Comparison of ENCODE assay signal across 8 mouse cellular contexts in genomic region chr17:35121871-35122303, GRCm38 (mm10). TPM values are rescaled to one million over a fixed set of nuclear protein-coding genes. Genes with fewer than 3 reads are reported as not detected.
DNase-seq lines count a peak whose midpoint lies in the region; ATAC-seq lines count a peak whose summit lies in the region.

Gene Csnk2b (minus strand): TSS chr17:35122053.

- intact Hi-C loops in heart, postnatal 10 days (cut with DNase I): loop anchor here (2.0 to 5.0 kb wide), 2 partner anchors 31 to 115 kb away; partner anchors contain the start of gene Nfkbil1

- no peaks in the 10 kb centered on the region for H3K27me3 ChIP-seq in forebrain, embryonic 15.5 days
- H3K27me3 ChIP-seq in liver, embryonic 13.5 days: no peaks in the 10 kb centered on the region

- ATAC-seq in forebrain, embryonic 15.5 days (replicated peaks): peak; percentile 24; the same call in 1 of the 2 replicates
- ATAC-seq in liver, embryonic 13.5 days (ENCODE audit: low read depth): no peak; the same call in 1 of the 2 replicates

- no peaks in the 10 kb centered on the region for H3K9me3 ChIP-seq in forebrain, embryonic 15.5 days
- H3K9me3 ChIP-seq in liver, embryonic 13.5 days (replicated peaks): no peaks in the 10 kb centered on the region

- peaks cover 40% of the 10 kb centered on the region for H3K4me1 ChIP-seq in forebrain, embryonic 15.5 days
- peaks cover 57% of the 10 kb centered on the region for H3K4me1 ChIP-seq in liver, embryonic 13.5 days (replicated peaks)

- peaks cover 32% of the 10 kb centered on the region for H3K36me3 ChIP-seq in forebrain, embryonic 15.5 days
- H3K36me3 ChIP-seq in liver, embryonic 13.5 days: peaks cover 47% of the 10 kb centered on the region

- WGBS in forebrain, embryonic 15.5 days: under 1% methylated on average over 19 of the region's 19 CpGs
- under 1% methylated on average over 19 of the region's 19 CpGs for WGBS in liver, embryonic 13.5 days (ENCODE audit: insufficient replicate concordance)

- DNase-seq in MEL-GATA-1-ER (ENCODE audit: extremely low read depth, low read depth): peak; percentile 25
- peak; percentile 59 for DNase-seq in c-Kit-positive CD71-positive TER-119-positive erythroid progenitor cells, embryonic 14.5 days (ENCODE audit: low spot score)
- DNase-seq in heart, postnatal 10 days: peak; percentile 58 to 72
- peak; percentile 66 for DNase-seq in kidney, postnatal 36 days
- DNase-seq in liver, embryonic 13.5 days: peak; percentile 38
- DNase-seq in natural killer cell, adult 2 months (ENCODE audit: low spot score in 2 of 2): peak; percentile 38 to 52
- peak; percentile 53 for DNase-seq in thymus, postnatal 14 days

- peak within 1 kb of the TSS; percentile 98 for H3K9ac ChIP-seq in forebrain, embryonic 15.5 days (replicated peaks)
- peak within 1 kb of the TSS; percentile 97 for H3K9ac ChIP-seq in liver, embryonic 13.5 days

- H3K4me3 ChIP-seq in forebrain, embryonic 15.5 days: peak within 1 kb of the TSS; percentile 94
- peak within 1 kb of the TSS; percentile 96 for H3K4me3 ChIP-seq in liver, embryonic 13.5 days (replicated peaks)

- peak within 1 kb of the TSS; percentile 93 for H3K4me2 ChIP-seq in forebrain, embryonic 15.5 days (replicated peaks)
- H3K4me2 ChIP-seq in liver, embryonic 13.5 days: peak within 1 kb of the TSS; percentile 97

- H3K27ac ChIP-seq in forebrain, embryonic 15.5 days (replicated peaks): peak within 1 kb of the TSS; percentile 94
- H3K27ac ChIP-seq in liver, embryonic 13.5 days: peak within 1 kb of the TSS; percentile 93

RNA-seq across cellular contexts. Expression of gene Csnk2b, which starts in this region (rescaled TPM):
- polyA plus RNA-seq in forebrain, embryonic 15.5 days (2015; fragmentation: Nextera tagmentation; extraction: Ambion mirVana): 307 and 309 TPM in 2 replicates
- total RNA-seq in heart, postnatal 10 days (2021): 100 to 1,000 TPM; 183 to 187 TPM
- 176 and 182 TPM in 2 replicates for polyA plus RNA-seq in liver, embryonic 13.5 days (2015; fragmentation: Nextera tagmentation; extraction: Ambion mirVana)
